Mouse (Mus musculus): Measurements from ENCODE around the gene Prcp. TPM values are rescaled to one million over a fixed set of nuclear protein-coding genes. Genes with fewer than 3 reads are reported as not detected.
A peak's percentile ranks its signal among the peaks of the same experiment; 100 is the strongest.

Gene Prcp
- polyA plus RNA-seq, 1 experiment from 2014 or later, result 17.9 TPM

DNA sequence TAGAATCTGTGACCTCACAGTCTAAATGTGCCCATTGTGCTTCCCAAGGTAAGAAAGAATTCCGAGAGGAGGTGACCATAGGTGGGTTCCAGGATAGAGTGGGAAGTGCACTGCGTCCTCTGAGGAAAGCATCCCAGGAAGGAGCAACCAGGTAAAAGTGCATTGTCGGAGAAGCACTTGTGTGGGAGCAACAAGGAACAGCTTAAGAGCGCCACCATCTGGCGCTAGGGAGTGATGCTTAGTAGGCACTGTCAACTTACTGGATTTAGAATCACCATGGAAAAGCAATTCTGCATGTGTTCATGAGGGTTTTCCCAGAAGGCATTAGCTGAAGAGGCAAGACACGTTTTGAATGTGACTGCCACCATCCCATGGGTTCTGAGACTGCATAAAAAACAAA is 63.7 kb downstream of the Prcp start:
- Histone ChIP-seq H3K4me3 (replicated peaks; ENCODE audit: low read depth, low read length) (no peak overlapping the region), H3K36me3 (ENCODE audit: control insufficient read depth, insufficient read depth, low read length) (no peaks in the 10 kb centered on the region), H3K27me3 (ENCODE audit: control insufficient read depth, insufficient read depth, low read length) (no peaks in the 10 kb centered on the region), H3K4me2 (ENCODE audit: low read length) (no peak overlapping the region), H3K4me1 (ENCODE audit: control insufficient read depth, insufficient read depth, low read length) (peaks cover 4% of the 10 kb centered on the region; the same call in 1 of the 2 replicates), H3K9ac (replicated peaks; ENCODE audit: low read length) (no peak overlapping the region), H3K9me3 (ENCODE audit: control insufficient read depth, low read length) (no peaks in the 10 kb centered on the region), H3K27ac (replicated peaks; ENCODE audit: low read depth, low read length) (no peak overlapping the region)
- DNase-seq, result peak; percentile 61
- no peak for ATAC-seq (ENCODE audit: low FRiP score, low TSS enrichment)
- WGBS, result 22% methylated on average over 6 of the region's 6 CpGs

DNA sequence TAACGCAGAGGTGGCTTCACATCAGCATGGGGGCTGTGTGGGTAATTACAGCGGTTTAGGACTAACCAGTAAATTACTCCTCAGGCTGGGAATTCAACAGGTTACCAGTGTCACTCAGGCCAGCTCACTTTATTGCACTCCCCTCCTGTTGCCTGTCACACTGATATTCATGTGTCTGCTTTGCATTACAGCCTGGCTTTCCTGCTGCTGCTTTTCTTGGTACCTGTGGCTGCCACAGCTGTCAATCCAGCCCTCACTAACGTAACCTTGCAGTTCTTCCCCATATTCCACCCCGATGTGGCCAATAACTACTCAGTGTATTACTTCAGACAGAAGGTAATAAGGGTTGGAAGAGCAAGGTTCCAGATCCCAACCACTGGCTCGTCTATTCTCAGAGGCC is 65.5 kb downstream of the Prcp start:
- H3K4me1 ChIP-seq (ENCODE audit: control insufficient read depth, insufficient read depth, low read length), result peaks cover 4% of the 10 kb centered on the region; the same call in 1 of the 2 replicates
- 67% methylated on average over 5 of the region's 5 CpGs for WGBS
- no peak overlapping the region for H3K4me3 ChIP-seq (replicated peaks; ENCODE audit: low read depth, low read length)
- no peak overlapping the region for H3K4me2 ChIP-seq (ENCODE audit: low read length)
- H3K27me3 ChIP-seq (ENCODE audit: control insufficient read depth, insufficient read depth, low read length), result no peaks in the 10 kb centered on the region
- DNase-seq, result no peak
- H3K9me3 ChIP-seq (ENCODE audit: control insufficient read depth, low read length), result no peaks in the 10 kb centered on the region
- H3K27ac ChIP-seq (replicated peaks; ENCODE audit: low read depth, low read length), result no peak overlapping the region
- no peak for ATAC-seq (ENCODE audit: low FRiP score, low TSS enrichment)
- H3K36me3 ChIP-seq (ENCODE audit: control insufficient read depth, insufficient read depth, low read length), result no peaks in the 10 kb centered on the region
- H3K9ac ChIP-seq (replicated peaks; ENCODE audit: low read length), result no peak overlapping the region

DNA sequence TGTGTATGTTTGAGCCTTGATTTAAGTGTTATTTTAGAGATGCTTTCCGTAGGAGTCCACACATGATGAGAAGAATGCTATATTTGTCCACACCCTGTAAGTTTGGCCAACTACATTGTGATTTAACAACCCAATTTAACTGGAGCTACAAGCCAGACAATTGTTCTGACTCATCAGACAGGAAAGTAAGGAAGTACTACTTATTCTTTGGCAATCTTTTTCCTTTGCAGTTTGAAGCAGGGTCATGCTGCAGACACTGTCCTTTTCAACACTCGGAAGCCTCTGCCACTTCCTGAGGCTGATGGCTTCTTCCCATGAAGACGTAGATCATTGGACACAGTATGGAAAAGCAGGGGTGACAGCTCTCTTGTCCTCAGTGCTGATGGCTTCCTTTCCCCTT is 76.5 kb downstream of the Prcp start:
- Histone ChIP-seq H3K27me3 (ENCODE audit: control insufficient read depth, insufficient read depth, low read length) (no peaks in the 10 kb centered on the region), H3K36me3 (ENCODE audit: control insufficient read depth, insufficient read depth, low read length) (no peaks in the 10 kb centered on the region), H3K4me2 (ENCODE audit: low read length) (no peak overlapping the region), H3K27ac (replicated peaks; ENCODE audit: low read depth, low read length) (no peak overlapping the region), H3K9me3 (ENCODE audit: control insufficient read depth, low read length) (no peaks in the 10 kb centered on the region), H3K4me1 (ENCODE audit: control insufficient read depth, insufficient read depth, low read length) (no peaks in the 10 kb centered on the region), H3K4me3 (replicated peaks; ENCODE audit: low read depth, low read length) (no peak overlapping the region), H3K9ac (replicated peaks; ENCODE audit: low read length) (no peak overlapping the region)
- DNase-seq (no peak), ATAC-seq (ENCODE audit: low FRiP score, low TSS enrichment) (no peak)
- WGBS, result 79% methylated on average over 3 of the region's 3 CpGs

DNA sequence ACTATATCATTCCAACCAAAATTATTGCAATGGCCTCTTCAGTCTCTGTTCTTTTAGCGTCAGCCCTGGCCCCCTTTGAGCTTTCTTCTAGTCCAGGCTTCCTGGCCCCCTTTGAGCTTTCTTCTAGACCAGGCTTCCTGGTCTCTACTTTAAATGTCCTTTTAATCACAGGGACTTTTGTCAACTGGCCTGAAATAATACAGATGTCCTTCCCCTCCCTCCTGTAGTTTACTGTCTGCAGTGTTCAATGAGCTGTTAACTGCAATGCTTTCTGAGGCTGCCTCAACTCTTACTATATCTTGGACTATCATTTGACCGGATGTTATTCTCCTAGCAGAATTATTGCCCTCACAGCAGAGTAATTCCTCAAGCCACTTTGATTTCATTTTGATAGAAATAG is 77.9 kb downstream of the Prcp start:
- no peaks in the 10 kb centered on the region for H3K27me3 ChIP-seq (ENCODE audit: control insufficient read depth, insufficient read depth, low read length)
- H3K9me3 ChIP-seq (ENCODE audit: control insufficient read depth, low read length), result no peaks in the 10 kb centered on the region
- no peak overlapping the region for H3K9ac ChIP-seq (replicated peaks; ENCODE audit: low read length)
- no peak overlapping the region for H3K4me3 ChIP-seq (replicated peaks; ENCODE audit: low read depth, low read length)
- DNase-seq, result no peak
- no peaks in the 10 kb centered on the region for H3K36me3 ChIP-seq (ENCODE audit: control insufficient read depth, insufficient read depth, low read length)
- no peaks in the 10 kb centered on the region for H3K4me1 ChIP-seq (ENCODE audit: control insufficient read depth, insufficient read depth, low read length)
- WGBS, result 86% methylated on average over 2 of the region's 2 CpGs
- no peak for ATAC-seq (ENCODE audit: low FRiP score, low TSS enrichment)
- no peak overlapping the region for H3K27ac ChIP-seq (replicated peaks; ENCODE audit: low read depth, low read length)
- no peak overlapping the region for H3K4me2 ChIP-seq (ENCODE audit: low read length)

DNA sequence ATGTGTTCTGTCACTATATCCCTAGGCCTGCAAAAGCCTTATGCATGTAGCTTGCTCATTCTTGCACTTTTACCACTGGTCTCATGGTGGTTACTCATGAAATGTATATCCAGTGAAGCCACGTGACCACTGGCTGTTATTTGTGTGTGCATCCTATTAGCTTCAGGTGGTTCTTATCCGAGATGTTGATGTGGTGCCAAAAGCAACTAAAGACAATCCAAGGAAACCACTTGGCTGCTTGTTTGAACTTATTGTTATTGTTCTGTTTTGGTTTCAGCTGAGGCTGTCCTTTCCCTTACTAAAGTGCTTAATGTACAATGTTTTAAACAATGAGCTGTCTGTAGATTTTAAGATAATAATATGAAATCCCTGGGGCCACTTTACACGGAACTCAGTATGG is 85.5 kb downstream of the Prcp start:
- no peaks in the 10 kb centered on the region for H3K9me3 ChIP-seq (ENCODE audit: control insufficient read depth, low read length)
- no peaks in the 10 kb centered on the region for H3K36me3 ChIP-seq (ENCODE audit: control insufficient read depth, insufficient read depth, low read length)
- WGBS, result 78% methylated on average over 3 of the region's 3 CpGs
- no peak for ATAC-seq (ENCODE audit: low FRiP score, low TSS enrichment)
- no peak overlapping the region for H3K9ac ChIP-seq (replicated peaks; ENCODE audit: low read length)
- H3K27ac ChIP-seq (replicated peaks; ENCODE audit: low read depth, low read length), result no peak overlapping the region
- H3K27me3 ChIP-seq (ENCODE audit: control insufficient read depth, insufficient read depth, low read length), result no peaks in the 10 kb centered on the region
- H3K4me3 ChIP-seq (replicated peaks; ENCODE audit: low read depth, low read length), result no peak overlapping the region
- H3K4me2 ChIP-seq (ENCODE audit: low read length), result no peak overlapping the region
- no peak for DNase-seq
- no peaks in the 10 kb centered on the region for H3K4me1 ChIP-seq (ENCODE audit: control insufficient read depth, insufficient read depth, low read length)

DNA sequence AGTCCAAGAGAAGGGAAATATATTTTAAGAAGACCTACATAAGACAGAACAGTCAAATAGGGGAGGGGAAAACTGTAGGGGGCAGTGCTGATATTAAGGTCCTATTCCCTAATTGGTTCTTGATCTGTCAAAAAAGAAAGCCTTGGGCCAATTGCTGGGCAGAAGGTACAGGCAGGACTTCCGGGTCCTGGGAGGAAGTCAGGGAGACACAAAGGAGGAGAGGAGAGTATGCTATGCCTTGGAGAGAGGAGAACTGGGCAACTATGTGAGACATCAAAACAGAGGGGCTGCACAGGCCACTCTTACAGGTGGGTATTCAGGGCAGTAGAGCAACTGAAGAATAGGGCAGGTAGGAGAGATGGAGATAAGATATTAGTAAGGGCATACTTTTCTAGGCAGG is 87.6 kb downstream of the Prcp start:
- Histone ChIP-seq H3K9ac (replicated peaks; ENCODE audit: low read length) (no peak overlapping the region), H3K27ac (replicated peaks; ENCODE audit: low read depth, low read length) (no peak overlapping the region), H3K4me3 (replicated peaks; ENCODE audit: low read depth, low read length) (no peak overlapping the region), H3K36me3 (ENCODE audit: control insufficient read depth, insufficient read depth, low read length) (no peaks in the 10 kb centered on the region), H3K9me3 (ENCODE audit: control insufficient read depth, low read length) (no peaks in the 10 kb centered on the region), H3K4me2 (ENCODE audit: low read length) (no peak overlapping the region), H3K27me3 (ENCODE audit: control insufficient read depth, insufficient read depth, low read length) (0 out of 2 replicates have a peak, but pooled peaks cover 3% of the 10 kb centered on the region), H3K4me1 (ENCODE audit: control insufficient read depth, insufficient read depth, low read length) (no peaks in the 10 kb centered on the region)
- ATAC-seq (ENCODE audit: low FRiP score, low TSS enrichment) (no peak), DNase-seq (no peak)
- 76% methylated on average over 1 of the region's 1 CpGs for WGBS

DNA sequence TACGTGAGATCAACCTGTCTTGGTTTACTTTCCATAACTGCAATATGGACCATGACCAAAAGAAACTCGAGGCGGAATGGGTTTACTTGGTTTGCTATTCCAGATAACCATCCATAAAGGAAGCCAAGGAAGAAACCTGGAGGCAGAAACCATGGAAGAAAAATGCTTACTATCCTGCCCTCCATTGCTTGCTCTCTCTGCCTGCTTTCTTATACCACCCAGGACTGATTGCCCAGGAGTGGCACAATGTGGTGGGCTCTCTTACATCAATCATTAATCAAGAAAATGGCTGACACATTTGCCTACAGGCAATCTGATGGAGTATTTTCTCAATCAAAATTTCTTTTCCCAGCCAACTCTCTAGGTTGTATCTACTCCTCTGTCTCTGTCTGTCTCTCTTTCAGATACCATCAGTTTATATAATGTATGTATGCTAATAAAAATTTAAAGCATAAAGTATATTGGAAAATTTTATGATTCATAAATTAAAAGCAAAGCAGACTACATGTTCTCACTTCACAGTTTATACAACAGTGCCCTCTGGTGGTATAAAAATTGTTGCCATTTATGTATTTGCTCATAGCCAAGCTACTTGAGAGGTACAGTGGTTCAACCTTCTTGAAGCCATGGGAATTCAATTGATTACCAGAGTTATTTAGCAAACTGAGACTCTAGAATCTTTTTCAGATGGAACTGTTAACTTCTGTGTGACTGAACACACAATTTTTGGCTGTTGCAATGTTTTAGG is 90.7 kb downstream of the Prcp start:
- DNase-seq (peak; percentile 94), ATAC-seq (ENCODE audit: low FRiP score, low TSS enrichment) (peak; percentile 50; the same call in 1 of the 2 replicates)
- H3K27me3 ChIP-seq (ENCODE audit: control insufficient read depth, insufficient read depth, low read length), result 0 out of 2 replicates have a peak, but pooled peaks cover 3% of the 10 kb centered on the region
- H3K36me3 ChIP-seq (ENCODE audit: control insufficient read depth, insufficient read depth, low read length), result no peaks in the 10 kb centered on the region
- H3K4me1 ChIP-seq (ENCODE audit: control insufficient read depth, insufficient read depth, low read length), result no peaks in the 10 kb centered on the region
- no peak overlapping the region for H3K4me2 ChIP-seq (ENCODE audit: low read length)
- H3K9ac ChIP-seq (replicated peaks; ENCODE audit: low read length), result no peak overlapping the region
- no peak overlapping the region for H3K27ac ChIP-seq (replicated peaks; ENCODE audit: low read depth, low read length)
- H3K4me3 ChIP-seq (replicated peaks; ENCODE audit: low read depth, low read length), result no peak overlapping the region
- no peaks in the 10 kb centered on the region for H3K9me3 ChIP-seq (ENCODE audit: control insufficient read depth, low read length)
- WGBS, result 82% methylated on average over 3 of the region's 3 CpGs

DNA sequence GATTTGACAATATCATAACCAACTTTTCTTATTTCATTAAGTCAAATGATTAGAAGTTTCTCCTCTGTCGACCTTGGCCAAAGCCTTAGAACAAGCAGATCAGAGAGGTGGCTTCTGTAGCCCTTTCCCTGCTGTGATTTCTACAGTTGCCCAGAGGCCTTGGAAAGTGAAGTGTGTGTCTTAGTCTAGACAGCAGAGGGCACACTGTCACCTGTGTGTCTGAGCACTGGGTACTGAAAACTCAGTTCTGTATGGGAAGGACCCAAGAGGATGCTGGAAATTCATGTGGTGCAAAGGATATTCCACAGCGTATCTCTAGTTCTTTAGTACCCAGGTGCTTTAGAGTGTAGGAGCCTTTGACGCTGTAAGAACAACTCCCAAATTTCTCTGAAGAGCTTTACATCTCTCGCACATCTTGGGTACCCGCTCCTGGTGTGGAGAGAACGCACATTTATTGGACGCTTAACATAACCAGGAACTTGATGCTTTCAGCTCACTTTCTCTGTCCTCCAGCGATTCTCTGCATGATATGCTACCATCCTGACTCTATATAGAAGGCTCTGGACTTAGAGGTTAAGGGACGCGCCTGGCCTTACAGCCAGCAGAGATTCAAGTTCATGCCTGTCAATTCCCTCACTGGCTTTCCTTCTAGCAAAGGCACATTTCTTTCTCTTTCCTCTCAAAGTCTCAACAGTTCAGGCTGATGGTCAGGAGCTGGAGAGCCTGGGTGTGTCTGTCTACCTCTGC is 93.3 kb downstream of the Prcp start:
- DNase-seq, result peak; percentile 77
- no peaks in the 10 kb centered on the region for H3K9me3 ChIP-seq (ENCODE audit: control insufficient read depth, low read length)
- H3K4me2 ChIP-seq (ENCODE audit: low read length), result no peak overlapping the region
- H3K36me3 ChIP-seq (ENCODE audit: control insufficient read depth, insufficient read depth, low read length), result no peaks in the 10 kb centered on the region
- H3K4me3 ChIP-seq (replicated peaks; ENCODE audit: low read depth, low read length), result no peak overlapping the region
- 58% methylated on average over 10 of the region's 10 CpGs for WGBS
- H3K27me3 ChIP-seq (ENCODE audit: control insufficient read depth, insufficient read depth, low read length), result 0 out of 2 replicates have a peak, but pooled peaks cover 3% of the 10 kb centered on the region
- ATAC-seq (ENCODE audit: low FRiP score, low TSS enrichment), result peak; percentile 75
- H3K27ac ChIP-seq (replicated peaks; ENCODE audit: low read depth, low read length), result no peak overlapping the region
- no peak overlapping the region for H3K9ac ChIP-seq (replicated peaks; ENCODE audit: low read length)
- no peaks in the 10 kb centered on the region for H3K4me1 ChIP-seq (ENCODE audit: control insufficient read depth, insufficient read depth, low read length)

DNA sequence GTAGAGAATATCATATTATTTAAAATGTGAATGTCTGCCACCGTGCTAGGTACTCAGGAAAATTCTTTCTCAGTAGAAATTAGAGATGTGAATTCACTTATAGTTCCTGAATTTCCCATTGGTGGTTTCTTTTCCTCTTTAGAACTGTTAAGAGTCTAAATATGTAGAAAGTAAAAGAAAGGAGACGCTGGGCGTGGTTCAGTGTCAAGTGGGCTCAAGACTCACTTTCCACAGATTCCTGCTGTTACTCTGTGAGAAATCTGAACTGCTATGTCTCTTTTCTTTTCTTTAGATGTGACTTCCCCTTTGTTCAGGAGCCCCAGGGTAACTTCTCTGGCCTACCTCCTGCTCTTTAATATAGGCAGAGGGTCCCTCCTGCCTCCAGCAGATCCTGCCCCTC is 103.2 kb downstream of the Prcp start:
- WGBS, result 84% methylated on average over 3 of the region's 3 CpGs

More for the DNA sequence above, 103.2 kb downstream of the Prcp start:
- H3K27me3 ChIP-seq (ENCODE audit: control insufficient read depth, insufficient read depth, low read length), result peaks cover 3% of the 10 kb centered on the region
- no peak overlapping the region for H3K4me3 ChIP-seq (replicated peaks; ENCODE audit: low read depth, low read length)
- no peaks in the 10 kb centered on the region for H3K4me1 ChIP-seq (ENCODE audit: control insufficient read depth, insufficient read depth, low read length)
- ATAC-seq (ENCODE audit: low FRiP score, low TSS enrichment) (no peak), DNase-seq (no peak)
- no peak overlapping the region for H3K27ac ChIP-seq (replicated peaks; ENCODE audit: low read depth, low read length)
- no peaks in the 10 kb centered on the region for H3K36me3 ChIP-seq (ENCODE audit: control insufficient read depth, insufficient read depth, low read length)
- H3K4me2 ChIP-seq (ENCODE audit: low read length), result no peak overlapping the region
- no peak overlapping the region for H3K9ac ChIP-seq (replicated peaks; ENCODE audit: low read length)
- no peaks in the 10 kb centered on the region for H3K9me3 ChIP-seq (ENCODE audit: control insufficient read depth, low read length)

All from midbrain, embryonic 14.5 days (tissue).